Mouse (Mus musculus): ENCODE measurements around the gene Clip2. TPM values are rescaled to one million over a fixed set of nuclear protein-coding genes. Genes with fewer than 3 reads are reported as not detected.

The Clip2 gene
- polyA plus RNA-seq, 1 experiment from 2014 or later = 11.4 TPM

DNA sequence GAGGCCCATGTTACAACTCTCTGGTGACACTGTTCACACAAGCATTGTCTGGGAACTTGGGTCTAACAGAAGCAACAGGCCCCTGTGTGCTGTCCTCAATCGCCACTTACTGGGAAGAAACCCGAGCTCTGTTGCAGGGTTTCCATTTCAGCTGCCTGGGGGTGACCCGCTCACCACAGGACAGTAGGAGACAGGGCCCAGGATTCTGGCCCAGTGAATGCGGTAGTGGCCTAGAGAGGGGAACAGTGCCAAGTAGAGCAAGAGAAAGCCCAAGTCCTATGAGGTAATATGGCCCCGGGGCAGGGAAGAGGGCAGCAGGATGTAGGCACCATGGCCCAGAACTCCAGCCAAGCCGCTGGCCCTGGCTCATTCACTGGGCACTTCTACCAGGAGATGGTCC is 11.4 kb downstream of the Clip2 start:
- Histone ChIP-seq H3K9me3 (no peaks in the 10 kb centered on the region), H3K9ac (replicated peaks) (no peak overlapping the region), H3K27ac (replicated peaks) (no peak overlapping the region), H3K36me3 (peaks cover 27% of the 10 kb centered on the region; the same call in 1 of the 2 replicates), H3K4me2 (replicated peaks) (no peak overlapping the region), H3K4me3 (no peak overlapping the region), H3K4me1 (peaks cover 14% of the 10 kb centered on the region), H3K27me3 (no peaks in the 10 kb centered on the region)
- ATAC-seq (ENCODE audit: low FRiP score, low read depth) = no peak
- WGBS = 77% methylated on average over 6 of the region's 6 CpGs

DNA sequence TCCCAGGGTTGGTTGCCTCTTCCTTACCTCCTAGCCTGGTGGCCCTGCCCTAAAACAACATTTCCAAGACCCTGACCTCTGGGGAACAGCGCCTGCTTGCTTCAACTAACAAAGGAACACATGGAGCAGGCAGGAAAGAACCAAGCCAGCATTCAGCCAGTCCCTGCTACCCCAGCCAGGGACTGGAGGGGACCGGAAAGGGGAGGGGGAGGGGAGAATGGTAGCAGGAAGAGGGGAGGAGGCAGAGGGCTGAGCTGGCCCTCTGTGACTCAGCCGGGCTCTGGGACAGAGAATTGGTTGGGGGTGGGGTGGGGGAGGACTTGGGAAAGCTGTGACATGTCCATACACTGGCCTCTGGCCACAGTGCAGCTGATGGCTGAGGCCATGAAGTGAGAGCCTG is 12.3 kb downstream of the Clip2 start:
- ATAC-seq (ENCODE audit: low FRiP score, low read depth) = 0 out of 2 replicates have a peak, but pooled peaks have one; percentile 49
- Histone ChIP-seq H3K9me3 (no peaks in the 10 kb centered on the region), H3K27ac (replicated peaks) (no peak overlapping the region), H3K27me3 (no peaks in the 10 kb centered on the region), H3K9ac (replicated peaks) (no peak overlapping the region), H3K4me2 (replicated peaks) (no peak overlapping the region), H3K36me3 (peaks cover 34% of the 10 kb centered on the region), H3K4me3 (no peak overlapping the region), H3K4me1 (peaks cover 14% of the 10 kb centered on the region)
- 18% methylated on average over 3 of the region's 3 CpGs for WGBS

DNA sequence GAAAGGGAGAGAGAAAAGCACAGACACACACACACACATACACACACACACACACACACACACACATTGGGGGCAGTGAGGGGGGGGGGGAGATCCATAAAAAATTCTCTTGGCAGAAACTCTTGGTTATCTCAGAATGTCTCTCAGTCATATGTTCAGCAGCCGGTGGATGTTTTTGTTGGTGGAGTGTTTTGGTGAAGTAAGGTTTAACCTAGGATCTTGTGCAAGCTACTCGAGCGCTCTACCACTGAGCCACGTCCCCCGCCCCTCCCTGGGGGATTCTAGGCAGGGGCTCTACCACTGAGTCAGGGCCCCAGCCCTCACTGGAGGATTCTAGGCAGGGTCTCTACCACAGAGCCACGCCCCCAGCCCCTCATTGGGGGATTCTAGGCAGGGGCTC is 16.2 kb downstream of the Clip2 start:
- WGBS = 93% methylated on average over 6 of the region's 6 CpGs
- H3K36me3 ChIP-seq = peaks cover 63% of the 10 kb centered on the region

DNA sequence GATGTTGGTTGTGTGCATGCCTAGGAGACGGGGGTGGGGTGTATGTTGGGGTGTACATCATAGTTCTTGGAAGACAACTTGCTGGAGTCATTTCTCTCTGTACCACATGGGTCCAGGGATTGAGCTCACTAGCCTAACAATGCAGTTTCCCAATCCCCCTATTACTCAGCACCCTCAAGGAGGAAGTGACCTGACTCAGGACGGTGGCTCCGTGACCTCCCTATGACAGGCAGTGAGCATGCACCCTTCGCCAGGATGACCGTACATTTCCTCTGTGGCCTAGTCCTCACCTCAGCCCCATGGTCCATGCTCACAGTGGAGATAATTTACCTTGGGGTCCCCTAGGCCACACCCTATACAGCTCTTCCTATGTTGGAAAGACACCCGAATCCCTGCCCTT is 19.8 kb downstream of the Clip2 start:
- Histone ChIP-seq H3K27me3 (no peaks in the 10 kb centered on the region), H3K27ac (replicated peaks) (no peak overlapping the region), H3K4me1 (peaks cover 13% of the 10 kb centered on the region), H3K9me3 (no peaks in the 10 kb centered on the region), H3K4me2 (replicated peaks) (no peak overlapping the region), H3K4me3 (no peak overlapping the region), H3K36me3 (peaks cover 52% of the 10 kb centered on the region), H3K9ac (replicated peaks) (no peak overlapping the region)
- WGBS = 87% methylated on average over 6 of the region's 6 CpGs
- ATAC-seq (ENCODE audit: low FRiP score, low read depth) = no peak

More for the DNA sequence above, 16.2 kb downstream of the Clip2 start:
- no peak overlapping the region for H3K9ac ChIP-seq (replicated peaks)
- no peak for ATAC-seq (ENCODE audit: low FRiP score, low read depth)
- H3K4me3 ChIP-seq = no peak overlapping the region
- no peaks in the 10 kb centered on the region for H3K27me3 ChIP-seq
- no peaks in the 10 kb centered on the region for H3K9me3 ChIP-seq
- H3K27ac ChIP-seq (replicated peaks) = no peak overlapping the region
- peaks cover 10% of the 10 kb centered on the region for H3K4me1 ChIP-seq
- H3K4me2 ChIP-seq (replicated peaks) = no peak overlapping the region

DNA sequence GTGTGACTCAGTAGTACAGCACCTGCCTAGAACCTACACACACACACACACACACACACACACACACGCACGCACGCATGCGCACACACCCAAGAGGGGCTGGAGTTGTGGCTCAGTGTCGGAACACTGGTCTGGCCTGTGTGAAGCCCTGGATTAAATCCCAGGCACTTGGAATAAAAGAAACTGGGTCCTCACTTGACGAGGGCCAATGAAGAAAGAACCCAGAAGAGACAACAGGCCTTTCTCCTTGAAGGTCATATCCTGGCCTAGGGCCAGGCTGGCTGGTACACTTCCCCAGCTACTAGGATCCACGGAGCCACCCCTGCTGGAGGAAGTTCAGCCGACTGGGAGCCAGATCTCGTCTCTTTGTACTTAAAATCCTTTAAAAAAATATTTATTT is 20.6 kb downstream of the Clip2 start:
- Histone ChIP-seq H3K9ac (replicated peaks) (no peak overlapping the region), H3K27me3 (no peaks in the 10 kb centered on the region), H3K9me3 (no peaks in the 10 kb centered on the region), H3K36me3 (peaks cover 47% of the 10 kb centered on the region), H3K4me2 (replicated peaks) (no peak overlapping the region), H3K27ac (replicated peaks) (no peak overlapping the region), H3K4me1 (peaks cover 13% of the 10 kb centered on the region), H3K4me3 (no peak overlapping the region)
- 90% methylated on average over 9 of the region's 9 CpGs for WGBS
- ATAC-seq (ENCODE audit: low FRiP score, low read depth) = no peak

DNA sequence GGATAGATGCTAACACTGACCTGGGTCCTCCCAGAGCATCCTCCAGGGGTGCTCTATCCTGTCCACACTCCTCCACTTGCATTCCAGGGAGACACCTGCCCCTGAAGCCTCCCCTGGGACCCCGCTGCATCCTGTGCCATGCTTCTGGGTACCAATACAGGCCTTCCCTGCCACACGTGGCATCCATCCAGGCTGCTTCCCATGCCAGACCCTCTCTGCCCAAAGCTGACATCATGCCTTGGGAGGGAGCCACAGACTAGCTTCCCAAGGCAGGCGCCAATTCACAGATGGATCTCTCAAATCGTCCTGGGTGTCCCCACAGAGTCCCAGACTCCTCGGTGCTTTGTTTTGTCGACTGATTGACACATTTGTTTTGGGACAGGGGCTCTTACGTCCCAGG is 21.4 kb downstream of the Clip2 start:
- peaks cover 13% of the 10 kb centered on the region for H3K4me1 ChIP-seq
- H3K9ac ChIP-seq (replicated peaks) = no peak overlapping the region
- peaks cover 55% of the 10 kb centered on the region for H3K36me3 ChIP-seq
- ATAC-seq (ENCODE audit: low FRiP score, low read depth) = no peak
- no peaks in the 10 kb centered on the region for H3K9me3 ChIP-seq
- no peak overlapping the region for H3K4me3 ChIP-seq
- H3K4me2 ChIP-seq (replicated peaks) = no peak overlapping the region
- H3K27me3 ChIP-seq = no peaks in the 10 kb centered on the region
- WGBS = 73% methylated on average over 7 of the region's 7 CpGs
- no peak overlapping the region for H3K27ac ChIP-seq (replicated peaks)

DNA sequence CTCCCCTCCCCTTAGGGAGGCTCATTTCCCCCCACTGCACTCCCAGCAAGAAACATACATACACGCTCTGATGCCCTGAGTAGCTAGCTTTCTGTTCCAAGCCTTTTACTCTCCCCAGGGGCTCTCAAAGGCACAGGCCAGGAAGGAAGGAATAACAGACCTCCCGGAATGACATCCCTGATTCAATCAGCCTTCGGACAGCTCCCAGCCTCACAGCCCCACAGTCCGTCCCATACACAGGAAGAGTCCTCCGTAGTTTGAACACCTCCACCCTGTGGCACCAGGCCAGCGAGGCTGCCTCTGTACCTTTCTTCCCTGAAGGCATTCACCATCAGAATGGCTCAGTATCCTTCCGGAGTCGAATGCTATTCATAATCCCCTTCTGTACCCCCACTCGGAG is 23.7 kb downstream of the Clip2 start:
- H3K27ac ChIP-seq (replicated peaks) = no peak overlapping the region
- H3K4me3 ChIP-seq = no peak overlapping the region
- peaks cover 45% of the 10 kb centered on the region for H3K36me3 ChIP-seq
- no peaks in the 10 kb centered on the region for H3K9me3 ChIP-seq
- ATAC-seq (ENCODE audit: low FRiP score, low read depth) = no peak
- WGBS = 39% methylated on average over 9 of the region's 9 CpGs
- H3K9ac ChIP-seq (replicated peaks) = no peak overlapping the region; the same call in 1 of the 2 replicates
- no peak overlapping the region for H3K4me2 ChIP-seq (replicated peaks)
- H3K27me3 ChIP-seq = no peaks in the 10 kb centered on the region
- peaks cover 13% of the 10 kb centered on the region for H3K4me1 ChIP-seq

DNA sequence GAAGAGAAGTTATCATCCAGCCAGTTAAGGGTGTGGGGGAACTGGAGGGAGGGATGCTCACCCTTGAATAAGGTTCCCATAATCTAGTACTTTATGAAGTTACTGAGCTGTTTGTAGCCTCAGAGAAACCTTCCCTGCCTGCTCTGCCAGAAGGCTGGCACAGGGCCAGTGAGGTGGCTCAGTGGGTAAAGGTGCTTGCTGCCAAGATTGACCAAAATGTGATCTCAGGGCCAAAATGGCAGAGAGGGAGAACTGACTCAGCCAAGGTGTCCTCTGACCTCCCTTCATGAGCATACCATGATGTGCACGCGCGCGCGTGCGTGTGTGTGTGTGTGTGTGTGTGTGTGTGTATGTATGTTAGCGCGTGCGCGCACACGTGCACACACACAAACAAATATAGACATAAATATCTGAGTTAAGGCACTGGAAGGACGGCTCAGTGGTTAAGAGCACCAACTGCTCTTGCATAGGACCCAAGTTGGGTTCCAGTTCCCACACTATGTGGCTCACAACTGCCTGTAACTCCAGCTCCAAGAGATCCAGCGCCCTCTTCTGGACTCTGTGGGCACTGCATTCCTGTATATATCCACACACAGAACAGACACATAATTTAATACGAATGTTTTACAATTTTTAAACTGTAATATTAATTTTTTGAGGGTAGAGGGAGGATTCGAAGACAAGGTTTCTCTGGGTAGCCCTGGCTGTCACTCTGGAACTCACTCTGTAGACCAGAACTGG is 26.1 kb downstream of the Clip2 start:
- no peak overlapping the region for H3K4me2 ChIP-seq (replicated peaks)
- H3K9me3 ChIP-seq = no peaks in the 10 kb centered on the region
- H3K27me3 ChIP-seq = no peaks in the 10 kb centered on the region
- H3K36me3 ChIP-seq = peaks cover 50% of the 10 kb centered on the region
- H3K4me3 ChIP-seq = no peak overlapping the region
- H3K27ac ChIP-seq (replicated peaks) = no peak overlapping the region
- ATAC-seq (ENCODE audit: low FRiP score, low read depth) = no peak
- H3K4me1 ChIP-seq = peaks cover 13% of the 10 kb centered on the region
- 90% methylated on average over 15 of the region's 15 CpGs for WGBS
- H3K9ac ChIP-seq (replicated peaks) = no peak overlapping the region

DNA sequence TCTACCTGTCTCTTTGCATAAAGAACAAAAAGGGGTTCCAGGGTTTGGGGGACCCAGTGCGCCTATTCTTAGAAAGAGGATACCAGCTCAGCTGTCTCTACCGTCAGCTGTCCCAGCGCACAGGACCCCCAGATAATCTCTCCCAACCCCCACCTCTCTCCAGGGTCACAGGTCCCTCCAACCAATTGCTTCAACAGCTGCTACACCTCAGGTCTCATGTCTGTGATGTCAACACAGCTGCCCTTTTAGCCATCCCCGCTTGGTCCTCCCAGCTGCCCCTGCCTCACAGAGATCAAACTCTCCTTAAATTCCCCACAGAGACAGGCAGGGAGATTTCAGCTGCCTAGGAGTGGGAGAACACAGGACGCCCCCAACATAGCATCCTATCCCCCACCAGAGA is 28.5 kb downstream of the Clip2 start:
- H3K27ac ChIP-seq (replicated peaks) = no peak overlapping the region
- H3K36me3 ChIP-seq = peaks cover 62% of the 10 kb centered on the region
- no peaks in the 10 kb centered on the region for H3K9me3 ChIP-seq
- ATAC-seq (ENCODE audit: low FRiP score, low read depth) = no peak
- 85% methylated on average over 5 of the region's 5 CpGs for whole genome bisulfite sequencing
- no peak overlapping the region for H3K4me2 ChIP-seq (replicated peaks)
- H3K9ac ChIP-seq (replicated peaks) = no peak overlapping the region
- no peaks in the 10 kb centered on the region for H3K27me3 ChIP-seq
- peaks cover 9% of the 10 kb centered on the region for H3K4me1 ChIP-seq
- H3K4me3 ChIP-seq = no peak overlapping the region

DNA sequence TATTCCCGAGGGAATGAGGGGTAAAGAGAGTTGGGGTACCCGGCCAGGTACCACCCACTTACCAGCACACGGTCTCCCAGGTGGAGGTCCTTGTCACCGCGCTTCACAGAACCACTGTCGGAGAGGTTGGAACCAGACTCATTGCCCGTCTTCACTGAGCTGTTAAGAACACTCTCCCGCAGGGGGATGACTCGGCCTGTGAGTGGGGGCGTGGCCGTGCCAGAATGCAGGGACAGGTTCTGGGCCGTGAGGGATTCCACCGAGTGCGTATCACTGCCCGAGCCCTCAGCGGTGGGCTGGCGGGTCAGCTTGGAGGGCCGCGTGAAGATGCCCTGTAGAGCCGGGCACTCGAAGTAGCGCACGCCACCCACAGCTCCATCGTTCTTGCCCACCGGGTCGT is 29.7 kb downstream of the Clip2 start:
- Histone ChIP-seq H3K4me1 (no peaks in the 10 kb centered on the region), H3K4me2 (replicated peaks) (no peak overlapping the region), H3K27ac (replicated peaks) (no peak overlapping the region), H3K27me3 (no peaks in the 10 kb centered on the region), H3K9me3 (no peaks in the 10 kb centered on the region), H3K9ac (replicated peaks) (no peak overlapping the region), H3K4me3 (no peak overlapping the region), H3K36me3 (peaks cover 73% of the 10 kb centered on the region)
- no peak for ATAC-seq (ENCODE audit: low FRiP score, low read depth)
- 93% methylated on average over 26 of the region's 26 CpGs for WGBS

DNA sequence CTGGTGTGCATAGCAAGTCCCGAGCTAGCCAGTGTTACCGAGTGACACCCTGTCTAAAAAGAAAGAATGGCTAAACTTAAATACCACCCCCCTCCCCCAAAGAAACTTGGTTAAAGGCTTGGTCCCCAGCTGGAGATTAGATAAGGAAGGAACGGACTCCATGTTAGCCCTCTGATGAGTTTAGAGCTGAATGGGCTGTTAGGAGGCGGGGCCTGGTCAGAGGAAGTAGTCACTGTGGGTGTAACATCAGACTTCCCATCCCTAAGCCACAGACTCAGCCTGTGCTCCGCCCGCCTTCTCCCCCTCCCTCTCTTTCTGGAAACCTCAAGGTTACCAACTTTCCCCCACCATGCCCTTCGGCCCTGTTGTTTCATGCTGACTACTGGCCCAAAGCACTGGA is 30.4 kb downstream of the Clip2 start:
- H3K4me1 ChIP-seq = no peaks in the 10 kb centered on the region
- no peak overlapping the region for H3K4me3 ChIP-seq
- WGBS = 90% methylated on average over 7 of the region's 7 CpGs
- H3K9ac ChIP-seq (replicated peaks) = no peak overlapping the region
- no peak for ATAC-seq (ENCODE audit: low FRiP score, low read depth)
- no peaks in the 10 kb centered on the region for H3K27me3 ChIP-seq
- H3K9me3 ChIP-seq = no peaks in the 10 kb centered on the region
- no peak overlapping the region for H3K4me2 ChIP-seq (replicated peaks)
- peaks cover 80% of the 10 kb centered on the region for H3K36me3 ChIP-seq
- no peak overlapping the region for H3K27ac ChIP-seq (replicated peaks)

DNA sequence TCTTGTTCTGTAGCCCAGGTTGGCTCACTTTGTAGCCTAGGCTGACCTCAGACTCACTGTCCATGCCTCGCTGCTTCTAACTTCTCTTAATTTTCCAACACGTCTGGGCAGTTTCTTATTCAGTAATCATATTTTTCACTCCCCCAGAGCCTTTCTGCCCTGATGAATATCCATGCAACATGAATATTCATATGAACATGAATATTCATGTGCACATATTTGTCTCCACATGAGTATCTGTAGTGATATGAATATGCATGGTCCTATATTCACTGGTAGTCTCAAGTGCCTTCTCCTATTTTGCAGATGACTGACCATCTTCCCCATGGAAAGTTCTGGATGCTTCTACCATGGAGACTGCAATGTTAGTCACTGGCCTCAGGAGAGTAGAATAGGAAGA is 31.1 kb downstream of the Clip2 start:
- peaks cover 82% of the 10 kb centered on the region for H3K36me3 ChIP-seq
- WGBS = 80% methylated on average over 2 of the region's 2 CpGs

DNA sequence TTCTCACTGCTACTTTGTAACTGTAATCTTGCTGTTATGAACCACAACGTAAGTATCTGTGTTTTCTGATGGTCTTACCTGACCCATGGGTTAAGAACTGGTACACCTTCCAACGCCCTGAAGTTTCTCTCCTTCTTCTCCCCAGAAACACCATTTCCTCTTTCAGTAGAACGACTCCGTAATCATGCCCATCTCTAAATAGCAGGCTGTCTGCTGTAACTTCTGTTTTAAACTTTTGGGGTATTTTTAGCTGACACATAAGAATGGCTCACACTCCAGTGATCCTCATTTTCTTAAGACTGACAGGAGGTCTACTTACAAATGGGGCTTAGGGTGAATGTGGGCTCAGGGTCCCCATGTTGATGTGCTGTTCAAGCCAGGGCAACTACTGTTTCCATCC is 32.1 kb downstream of the Clip2 start:
- ATAC-seq (ENCODE audit: low FRiP score, low read depth) = no peak
- H3K9ac ChIP-seq (replicated peaks) = no peak overlapping the region
- H3K4me1 ChIP-seq = no peaks in the 10 kb centered on the region
- H3K27ac ChIP-seq (replicated peaks) = no peak overlapping the region
- no peaks in the 10 kb centered on the region for H3K9me3 ChIP-seq
- peaks cover 86% of the 10 kb centered on the region for H3K36me3 ChIP-seq
- H3K4me3 ChIP-seq = no peak overlapping the region
- no peak overlapping the region for H3K4me2 ChIP-seq (replicated peaks)
- 97% methylated on average over 4 of the region's 4 CpGs for WGBS
- H3K27me3 ChIP-seq = no peaks in the 10 kb centered on the region

More for the DNA sequence above, 31.1 kb downstream of the Clip2 start:
- H3K4me2 ChIP-seq (replicated peaks) = no peak overlapping the region
- no peak overlapping the region for H3K9ac ChIP-seq (replicated peaks)
- H3K4me1 ChIP-seq = no peaks in the 10 kb centered on the region
- H3K27ac ChIP-seq (replicated peaks) = no peak overlapping the region
- H3K27me3 ChIP-seq = no peaks in the 10 kb centered on the region
- no peaks in the 10 kb centered on the region for H3K9me3 ChIP-seq
- H3K4me3 ChIP-seq = no peak overlapping the region
- no peak for ATAC-seq (ENCODE audit: low FRiP score, low read depth)

Measured in midbrain, embryonic 12.5 days (tissue).